Mouse (Mus musculus) erythroblast, embryonic 14.5 days (primary cell): ENCODE results near the gene Gm8947. TPM values are rescaled to one million over a fixed set of nuclear protein-coding genes. Genes with fewer than 3 reads are reported as not detected.
"Not testable (repeated sequence)": the region's sequence is repeated elsewhere in the genome, so short reads cannot be mapped to it uniquely, and the experiment has no call there.

ENCODE experiments used
- H3K27me3 ChIP-seq: 2 replicates; pipeline ENCODE4 v1.6.1; 2012; ENCODE audit warnings: inconsistent platforms; ENCODE audit not compliant: control insufficient read depth
- H3K36me3 ChIP-seq: 2 replicates; pipeline ENCODE4 v1.6.1; 2012; ENCODE audit warnings: mild to moderate bottlenecking, inconsistent platforms; ENCODE audit not compliant: control insufficient read depth
- H3K4me1 ChIP-seq: 2 replicates; pipeline ENCODE4 v1.6.1; 2012; ENCODE audit warnings: inconsistent platforms; ENCODE audit not compliant: control insufficient read depth
- H3K4me3 ChIP-seq: replicated peaks from 2 replicates; pipeline ENCODE3; 2012; ENCODE audit warnings: moderate library complexity, mild to moderate bottlenecking, inconsistent platforms
- H3K9me3 ChIP-seq: 2 replicates; pipeline ENCODE4 v1.6.1; 2012; ENCODE audit warnings: low read length, inconsistent platforms, mixed read lengths; ENCODE audit not compliant: control insufficient read depth
- GATA1 ChIP-seq: IDR thresholded peaks from 2 replicates; pipeline ENCODE4 v1.6.1; 2012; ENCODE audit warnings: low read length, inconsistent platforms, mixed read lengths
- TAL1 ChIP-seq: IDR thresholded peaks from 3 replicates; pipeline ENCODE4 v1.6.1; 2012; ENCODE audit warnings: low read length, inconsistent platforms, mixed read lengths
- polyA plus RNA-seq: library from polyadenylated mRNA; stranded (reverse); fragments of >175 nt; gene quantifications from 2 replicates; pipeline ENCODE4 v1.2.3, GENCODE M21; 2012

The Gm8947 gene
- polyA plus RNA-seq, 1 experiment = not detected

GRCm38 (mm10) chr1:151177937-151178271 is 14.3 kb upstream of the Gm8947 start:
- Histone ChIP-seq H3K9me3 (no peaks in the 10 kb centered on the region), H3K36me3 (no peaks in the 10 kb centered on the region), H3K4me1 (peaks cover 45% of the 10 kb centered on the region), H3K27me3 (no peaks in the 10 kb centered on the region), H3K4me3 (peak overlapping the region; percentile 58)
- no peak for TF ChIP-seq GATA1
- no peak for TF ChIP-seq TAL1

DNA sequence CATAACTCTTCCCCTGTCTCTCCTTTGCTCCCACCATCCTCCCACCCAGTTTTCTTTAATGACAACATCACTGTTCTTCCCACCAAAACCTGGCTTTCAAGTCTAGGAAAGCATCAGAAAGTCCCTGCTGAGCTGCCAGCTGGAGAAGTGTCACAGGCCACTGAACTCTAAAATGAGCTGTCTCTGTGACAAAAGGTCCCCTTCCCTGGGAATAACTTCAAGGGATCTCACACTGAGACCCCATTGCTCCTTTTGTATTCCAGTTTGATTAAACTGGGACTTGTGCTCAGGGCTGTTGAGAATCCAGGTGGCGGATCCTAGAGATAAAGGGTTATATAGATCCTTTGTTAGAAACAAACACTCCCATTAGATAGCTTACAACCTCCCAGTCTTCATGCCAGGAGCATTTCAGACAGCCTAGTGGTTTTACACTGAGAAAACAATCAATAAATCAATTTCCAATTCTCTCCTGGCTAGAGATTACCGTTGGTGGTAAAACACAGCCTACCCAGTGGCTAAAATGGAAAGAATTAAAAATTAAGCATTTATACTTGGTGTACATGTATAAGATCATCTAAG is 13.6 kb upstream of the Gm8947 start:
- Histone ChIP-seq H3K4me3 (no peak overlapping the region), H3K4me1 (peaks cover 45% of the 10 kb centered on the region), H3K36me3 (no peaks in the 10 kb centered on the region), H3K27me3 (no peaks in the 10 kb centered on the region), H3K9me3 (no peaks in the 10 kb centered on the region)
- no peak for TF ChIP-seq GATA1
- TF ChIP-seq TAL1 = no peak

- H3K4me3 ChIP-seq = no peak overlapping the region
- H3K9me3 ChIP-seq = no peaks in the 10 kb centered on the region
- H3K4me1 ChIP-seq = peaks cover 45% of the 10 kb centered on the region
Observed at GRCm38 (mm10) chr1:151180167-151180566, 12.0 kb upstream of the Gm8947 start.

GRCm38 (mm10) chr1:151182266-151182665 is 9.9 kb upstream of the Gm8947 start, which contains the start of gene Gm47985:
Gm47985 (plus strand) TSS chr1:151182537.
- H3K27me3 ChIP-seq, H3K4me3 ChIP-seq, H3K9me3 ChIP-seq, H3K36me3 ChIP-seq: not testable (repeated sequence)
- peaks cover 32% of the 10 kb centered on the region for H3K4me1 ChIP-seq

More at GRCm38 (mm10) chr1:151180167-151180566, 12.0 kb upstream of the Gm8947 start:
- H3K36me3 ChIP-seq = no peaks in the 10 kb centered on the region
- H3K27me3 ChIP-seq = no peaks in the 10 kb centered on the region
- TF ChIP-seq TAL1 (no peak), GATA1 (no peak)

DNA sequence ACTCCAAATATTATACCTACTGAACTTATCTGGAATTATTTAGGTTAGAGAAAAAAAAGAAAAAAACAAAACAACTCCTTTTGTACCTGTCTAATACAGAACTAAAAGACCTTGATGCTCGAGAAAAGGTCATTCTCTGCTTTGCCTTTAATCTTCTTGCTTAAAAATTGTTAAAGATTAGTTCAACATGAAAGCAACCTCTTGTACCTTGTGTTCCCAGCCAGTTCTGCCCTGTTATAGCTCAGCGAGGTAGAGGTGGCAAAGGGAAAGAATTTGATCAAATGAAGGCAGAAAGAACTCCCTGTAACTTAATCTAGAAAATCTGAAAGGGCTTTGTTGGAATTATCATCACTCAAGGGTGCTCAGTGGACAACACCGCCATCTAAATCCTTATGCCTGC is 6.0 kb upstream of the Gm8947 start:
- not testable (repeated sequence) for H3K9me3 ChIP-seq, H3K4me1 ChIP-seq, H3K4me3 ChIP-seq, H3K27me3 ChIP-seq, H3K36me3 ChIP-seq

- H3K9me3 ChIP-seq, H3K27me3 ChIP-seq, H3K4me1 ChIP-seq, H3K4me3 ChIP-seq, H3K36me3 ChIP-seq: not testable (repeated sequence)
Observed at GRCm38 (mm10) chr1:151186879-151187424, 5.2 kb upstream of the Gm8947 start.

GRCm38 (mm10) chr1:151188469-151188868 is 3.7 kb upstream of the Gm8947 start:
- Histone ChIP-seq H3K36me3 (no peaks in the 10 kb centered on the region), H3K4me3 (no peak overlapping the region), H3K9me3 (no peaks in the 10 kb centered on the region), H3K4me1 (no peaks in the 10 kb centered on the region), H3K27me3 (no peaks in the 10 kb centered on the region)
- TF ChIP-seq GATA1 = no peak
- no peak for TF ChIP-seq TAL1

- not testable (repeated sequence) for H3K9me3 ChIP-seq, H3K27me3 ChIP-seq, H3K4me1 ChIP-seq, H3K4me3 ChIP-seq, H3K36me3 ChIP-seq
Observed at GRCm38 (mm10) chr1:151192739-151193138, 563 bp downstream of the Gm8947 start.

DNA sequence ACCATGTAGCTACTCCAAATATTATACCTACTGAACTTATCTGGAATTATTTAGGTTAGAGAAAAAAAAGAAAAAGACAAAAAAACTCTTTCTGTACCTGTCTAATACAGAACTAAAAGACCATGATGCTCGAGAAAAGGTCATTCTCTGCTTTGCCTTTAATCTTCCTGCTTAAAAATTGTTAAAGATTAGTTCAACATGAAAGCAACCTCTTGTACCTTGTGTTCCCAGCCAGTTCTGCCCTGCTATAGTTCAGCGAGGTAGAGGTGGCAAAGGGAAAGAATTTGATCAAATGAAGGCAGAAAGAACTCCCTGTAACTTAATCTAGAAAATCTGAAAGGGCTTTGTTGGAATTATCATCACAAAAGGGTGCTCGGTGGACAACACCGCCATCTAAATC is 3.8 kb downstream of the Gm8947 start:
- H3K9me3 ChIP-seq, H3K27me3 ChIP-seq, H3K36me3 ChIP-seq, H3K4me1 ChIP-seq, H3K4me3 ChIP-seq: not testable (repeated sequence)

GRCm38 (mm10) chr1:151196690-151197089 is 4.5 kb downstream of the Gm8947 start:
- H3K4me1 ChIP-seq, H3K9me3 ChIP-seq, H3K36me3 ChIP-seq, H3K27me3 ChIP-seq, H3K4me3 ChIP-seq: not testable (repeated sequence)

- H3K36me3 ChIP-seq, H3K27me3 ChIP-seq, H3K4me3 ChIP-seq, H3K4me1 ChIP-seq, H3K9me3 ChIP-seq: not testable (repeated sequence)
Observed at GRCm38 (mm10) chr1:151198120-151198519, 5.9 kb downstream of the Gm8947 start, which contains the start of gene Gm47995. Gm47995 (plus strand) TSS chr1:151198448.

DNA sequence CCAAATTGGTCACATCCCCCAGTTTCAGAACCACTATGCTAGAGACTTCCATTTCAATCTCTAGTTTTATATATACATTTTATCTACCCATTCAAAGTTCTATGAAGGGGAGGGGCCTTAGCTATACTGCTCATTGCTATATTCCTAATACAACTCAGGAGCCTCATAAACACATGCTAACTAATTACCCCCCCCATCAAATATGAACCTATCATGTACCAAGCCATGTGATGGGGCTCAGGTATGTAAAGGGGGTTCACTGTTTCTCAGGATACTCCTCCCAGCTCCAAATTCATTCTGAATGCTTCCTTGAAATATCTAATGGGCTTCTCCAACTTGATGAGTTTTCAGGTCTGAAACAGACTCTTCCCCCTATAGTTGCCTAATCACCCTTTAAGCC is 8.4 kb downstream of the Gm8947 start:
- H3K27me3 ChIP-seq, H3K4me1 ChIP-seq, H3K9me3 ChIP-seq, H3K4me3 ChIP-seq, H3K36me3 ChIP-seq: not testable (repeated sequence)

- not testable (repeated sequence) for H3K4me1 ChIP-seq, H3K36me3 ChIP-seq, H3K9me3 ChIP-seq, H3K4me3 ChIP-seq, H3K27me3 ChIP-seq
Observed at GRCm38 (mm10) chr1:151202771-151203170, 10.6 kb downstream of the Gm8947 start.

GRCm38 (mm10) chr1:151203818-151204217 is 11.6 kb downstream of the Gm8947 start, which contains the start of gene 3110040M04Rik:
3110040M04Rik (plus strand) TSS chr1:151204121.
- H3K9me3 ChIP-seq, H3K36me3 ChIP-seq, H3K4me3 ChIP-seq, H3K4me1 ChIP-seq, H3K27me3 ChIP-seq: not testable (repeated sequence)
